Mouse (Mus musculus) limb, embryonic 14.5 days (tissue): ENCODE measurements around the gene Ccdc159. TPM values are rescaled to one million over a fixed set of nuclear protein-coding genes. Genes with fewer than 3 reads are reported as not detected.

ENCODE experiments used
- ATAC-seq: fragments of 200-750 bp; cut with Nextera tagmentation; 2 replicates; pipeline ENCODE4 v1.8.0; 2017; ENCODE audit warnings: low read depth, moderate number of reproducible peaks, moderate TSS enrichment; ENCODE audit not compliant: low FRiP score
- DNase-seq: peaks from one replicate; pipeline ENCODE4 v3.0.0-alpha.2; 2015; ENCODE audit warnings: low spot score
- H3K27ac ChIP-seq: fragments of 300-500 bp; sonication (generic); replicated peaks from 2 replicates; pipeline ENCODE4 v1.5.1; 2014; ENCODE audit warnings: low read depth, mild to moderate bottlenecking, low read length, moderate library complexity, mixed read lengths
- H3K27me3 ChIP-seq: fragments of 300-500 bp; sonication (generic); 2 replicates; pipeline ENCODE4 v1.6.1; 2014; ENCODE audit warnings: low read length, mixed read lengths; ENCODE audit not compliant: control insufficient read depth, insufficient read depth
- H3K36me3 ChIP-seq: fragments of 300-500 bp; sonication (generic); 2 replicates; pipeline ENCODE4 v1.6.1; 2014; ENCODE audit warnings: mild to moderate bottlenecking, low read length, moderate library complexity, mixed read lengths; ENCODE audit not compliant: control insufficient read depth, insufficient read depth
- H3K4me1 ChIP-seq: fragments of 300-500 bp; sonication (generic); 2 replicates; pipeline ENCODE4 v1.6.1; 2014; ENCODE audit warnings: antibody characterized with exemption, low read length, mixed read lengths; ENCODE audit not compliant: control insufficient read depth, insufficient read depth
- H3K4me2 ChIP-seq: fragments of 300-500 bp; sonication (generic); replicated peaks from 2 replicates; pipeline ENCODE4 v1.6.1; 2014; ENCODE audit warnings: low read depth, mild to moderate bottlenecking, low read length, moderate library complexity; ENCODE audit not compliant: severe bottlenecking
- H3K4me3 ChIP-seq: fragments of 300-500 bp; sonication (generic); replicated peaks from 2 replicates; pipeline ENCODE4 v1.5.1; 2014; ENCODE audit warnings: low read length
- H3K9ac ChIP-seq: fragments of 300-500 bp; sonication (generic); 2 replicates; pipeline ENCODE4 v1.6.1; 2014; ENCODE audit warnings: mild to moderate bottlenecking, low read depth, low read length, moderate library complexity; ENCODE audit not compliant: severe bottlenecking
- H3K9me3 ChIP-seq: fragments of 300-500 bp; sonication (generic); 2 replicates; pipeline ENCODE4 v1.6.1; 2016; ENCODE audit warnings: low read length; ENCODE audit not compliant: control insufficient read depth
- POLR2A ChIP-seq: fragments of 200-500 bp; IDR thresholded peaks from 2 replicates; pipeline ENCODE4 v1.8.0; 2012; ENCODE audit warnings: inconsistent platforms, mild to moderate bottlenecking, moderate library complexity, borderline replicate concordance; ENCODE audit not compliant: insufficient read depth, insufficient read length; ENCODE audit errors: extremely low read depth
- WGBS: fragments of 180-500 bp; shearing (Covaris S2); extraction: QIAGEN DNeasy Blood & Tissue Kit; methylation state at CpG from one replicate; pipeline ENCODE4 v1.1.7; 2014; 5-methylcytosine and 5-hydroxymethylcytosine counted together
- polyA plus RNA-seq, 2 experiments: library from polyadenylated mRNA; depleted of rRNA in 1 of 2; stranded (reverse) in 1 of 2; unstranded in 1 of 2; fragments of >200 nt; fragmentation: Nextera tagmentation in 1 of 2; extraction: Ambion mirVana in 1 of 2; gene quantifications; 2 replicates each; pipeline versions ENCODE4 v1.2.1 to v1.2.3; 2012 to 2014

Gene Ccdc159
- polyA plus RNA-seq, 2 experiments, result 2.8 to 9.6 TPM

DNA sequence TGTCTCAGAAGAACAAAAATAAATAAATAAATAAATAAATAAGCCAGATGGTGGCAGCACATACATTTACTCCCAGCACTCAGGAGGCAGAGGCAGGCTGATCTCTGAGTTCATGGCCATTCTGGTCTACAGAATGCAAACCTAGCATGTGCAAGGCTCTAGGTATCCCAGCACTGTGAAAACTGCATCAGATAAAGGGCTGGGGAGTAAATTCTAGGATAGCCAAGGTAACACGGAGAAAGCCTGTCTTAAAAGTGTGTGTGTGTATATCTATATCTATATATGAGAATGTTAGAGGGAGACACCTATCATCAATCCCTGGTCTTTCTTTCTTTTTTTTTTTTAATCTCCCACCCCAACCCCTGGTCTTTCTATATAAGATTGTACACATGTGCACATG, 1.8 kb upstream of the Ccdc159 start:
- no peak overlapping the region for H3K4me3 ChIP-seq
- no peak overlapping the region for H3K4me2 ChIP-seq
- DNase-seq (no peak), ATAC-seq (no peak)
- TF ChIP-seq POLR2A, result no peak
- no peaks in the 10 kb centered on the region for H3K9me3 ChIP-seq
- peaks cover 6% of the 10 kb centered on the region; the same call in 1 of the 2 replicates for H3K36me3 ChIP-seq
- H3K27ac ChIP-seq, result no peak overlapping the region
- H3K9ac ChIP-seq, result no peak overlapping the region
- 96% methylated on average over 1 of the region's 1 CpGs for WGBS
- H3K4me1 ChIP-seq, result peaks cover 7% of the 10 kb centered on the region; the same call in 1 of the 2 replicates
- no peaks in the 10 kb centered on the region for H3K27me3 ChIP-seq

GRCm38 (mm10) chr9:21926155-21926554, 1.1 kb upstream of the Ccdc159 start:
- WGBS, result 86% methylated on average over 6 of the region's 6 CpGs
- Histone ChIP-seq H3K9me3 (no peaks in the 10 kb centered on the region), H3K27ac (no peak overlapping the region), H3K4me3 (0 out of 2 replicates have a peak overlapping the region, but pooled peaks have one; percentile 48), H3K9ac (peak overlapping the region; percentile 70; the same call in 1 of the 2 replicates), H3K4me2 (peak overlapping the region; percentile 60), H3K36me3 (peaks cover 6% of the 10 kb centered on the region; the same call in 1 of the 2 replicates), H3K27me3 (no peaks in the 10 kb centered on the region), H3K4me1 (peaks cover 7% of the 10 kb centered on the region; the same call in 1 of the 2 replicates)
- TF ChIP-seq POLR2A, result no peak
- ATAC-seq, result no peak
- no peak for DNase-seq

GRCm38 (mm10) chr9:21926784-21927183, 487 bp upstream of the Ccdc159 start:
- Histone ChIP-seq H3K4me3 (peak overlapping the region; percentile 48), H3K9me3 (no peaks in the 10 kb centered on the region), H3K9ac (peak overlapping the region; percentile 70), H3K27ac (peak overlapping the region; percentile 15; the same call in 1 of the 2 replicates), H3K4me1 (peaks cover 7% of the 10 kb centered on the region; the same call in 1 of the 2 replicates), H3K4me2 (peak overlapping the region; percentile 60), H3K36me3 (peaks cover 6% of the 10 kb centered on the region; the same call in 1 of the 2 replicates), H3K27me3 (no peaks in the 10 kb centered on the region)
- no peak for TF ChIP-seq POLR2A
- WGBS, result 5% methylated on average over 6 of the region's 6 CpGs
- DNase-seq (no peak), ATAC-seq (no peak)

- WGBS, result 73% methylated on average over 3 of the region's 3 CpGs
- H3K4me2 ChIP-seq, result no peak overlapping the region
- peaks cover 5% of the 10 kb centered on the region; the same call in 1 of the 2 replicates for H3K36me3 ChIP-seq
- no peak for TF ChIP-seq POLR2A
- H3K27me3 ChIP-seq, result no peaks in the 10 kb centered on the region
- peaks cover 7% of the 10 kb centered on the region; the same call in 1 of the 2 replicates for H3K4me1 ChIP-seq
- ATAC-seq (no peak), DNase-seq (no peak)
- no peak overlapping the region for H3K4me3 ChIP-seq
- no peaks in the 10 kb centered on the region for H3K9me3 ChIP-seq
- H3K27ac ChIP-seq, result no peak overlapping the region
- H3K9ac ChIP-seq, result no peak overlapping the region
Observed at GRCm38 (mm10) chr9:21929208-21929607, 1.9 kb downstream of the Ccdc159 start.

GRCm38 (mm10) chr9:21932006-21932405, 4.7 kb downstream of the Ccdc159 start:
- no peak for TF ChIP-seq POLR2A
- Histone ChIP-seq H3K27me3 (no peaks in the 10 kb centered on the region), H3K9me3 (no peaks in the 10 kb centered on the region), H3K9ac (no peak overlapping the region), H3K27ac (no peak overlapping the region), H3K4me1 (peaks cover 3% of the 10 kb centered on the region; the same call in 1 of the 2 replicates), H3K4me3 (no peak overlapping the region), H3K36me3 (no peaks in the 10 kb centered on the region), H3K4me2 (no peak overlapping the region)
- ATAC-seq, result no peak
- 66% methylated on average over 2 of the region's 2 CpGs for WGBS
- no peak for DNase-seq
